ENCODE assay signal across 21 mouse cellular contexts in genomic region chr2:136703376-136703775, GRCm38 (mm10). TPM values are rescaled to one million over a fixed set of nuclear protein-coding genes. Genes with fewer than 3 reads are reported as not detected.
A peak's percentile ranks its signal among the peaks of the same experiment; 100 is the strongest.
DNase-seq lines count a peak whose midpoint lies in the region; TF ChIP-seq lines count a peak whose summit lies in the region.
"Had no signal": no experiment of that assay in that cellular context is flagged by ENCODE, and none has a peak within 500 bp of the region (broad histone marks: within the 10 kb centered on the region; RNA-seq: fewer than 3 reads in every experiment).

No protein-coding gene starts in this region.

- no peak overlapping the region for H3K4me3 ChIP-seq in cerebellum, adult 2 months (replicated peaks; ENCODE audit: insufficient read depth, low read depth, low read length)
- H3K4me3 ChIP-seq: embryonic facial prominence, embryonic 15.5 days; erythroblast, embryonic 14.5 days; forebrain, embryonic 10.5 days; gastrocnemius, adult 2 months; heart, embryonic 12.5 days; hindbrain, embryonic 10.5 days; hindbrain, embryonic 15.5 days had no signal

- H3K27ac ChIP-seq in cerebellum, adult 2 months (ENCODE audit: insufficient read depth, low read length), result no peak overlapping the region
- H3K27ac ChIP-seq: embryonic facial prominence, embryonic 15.5 days; forebrain, embryonic 10.5 days; gastrocnemius, adult 2 months; hindbrain, embryonic 10.5 days; hindbrain, embryonic 15.5 days had no signal

- peaks cover 33% of the 10 kb centered on the region for H3K4me1 ChIP-seq in cerebellum, adult 2 months (ENCODE audit: control insufficient read depth, insufficient read depth, low read length)
- H3K4me1 ChIP-seq: embryonic facial prominence, embryonic 15.5 days; forebrain, embryonic 10.5 days; heart, embryonic 12.5 days; hindbrain, embryonic 10.5 days; hindbrain, embryonic 15.5 days had no signal

- H3K27me3 ChIP-seq in cerebellum, adult 2 months (ENCODE audit: control insufficient read depth, insufficient read depth, low read length), result no peaks in the 10 kb centered on the region
- H3K27me3 ChIP-seq: CH12.LX; embryonic facial prominence, embryonic 15.5 days; heart, embryonic 12.5 days; hindbrain, embryonic 15.5 days had no signal

- DNase-seq in cerebellum, adult 11 months, result peak; percentile 76
- peak; percentile 66 to 94 for DNase-seq in cerebellum, adult 2 months
- DNase-seq in cerebellum, postnatal 10 days, result peak; percentile 74
- DNase-seq in layer of hippocampus, adult 8-10 months (ENCODE audit: low spot score in 2 of 2), result no peak
- no peak for DNase-seq in left cerebral cortex, adult 18-20 months (ENCODE audit: low spot score in 2 of 2)
- no peak for DNase-seq in ovary, adult 18-20 months (ENCODE audit: low spot score)
- DNase-seq: adrenal gland, adult 2 months; adrenal gland, postnatal 25 days; embryo, embryonic 11 days; gastrocnemius, adult 2 months; gastrocnemius, postnatal 25 days had no signal

- TF ChIP-seq POLR2A in cerebellum, adult 2 months (IDR thresholded peaks at IDR 0.05; ENCODE audit: borderline replicate concordance, insufficient read depth, low read length), result no peak

- 0% methylated on average over 2 of the region's 2 CpGs for WGBS in cerebellum, adult 2 months

- TF ChIP-seq CTCF in cerebellum, adult 2 months (IDR thresholded peaks at IDR 0.05; ENCODE audit: borderline replicate concordance, insufficient read depth, low read depth, low read length), result no peak

RNA-seq across cellular contexts. Expression of gene Snap25, which starts 9.9 kb away (rescaled TPM):
- 2,833 and 3,013 TPM in 2 replicates for polyA plus RNA-seq in cerebellum, adult 2 months (2012; rRNA removed)
- 1,000 to 10,000 TPM; 2,063 to 2,148 (median 2,094) TPM for total RNA-seq in layer of hippocampus, adult 8-10 months (2022)
- total RNA-seq in left cerebral cortex, adult 18-20 months (2021), result 1,000 to 10,000 TPM; 3,274 to 3,529 TPM
- total RNA-seq: CH12.LX; common myeloid progenitor, adult 5-6 weeks; gastrocnemius, adult 2 months; granulocyte monocyte progenitor cell, adult 5-6 weeks; heart, postnatal 25 days had no signal

Comparison
In these comparisons a context has a peak if more than half of its experiments do, and no peak if none do; other contexts are left out.
1. DNase-seq: peak in cerebellum, adult 11 months (single experiment), cerebellum, adult 2 months (2 of 2) and cerebellum, postnatal 10 days (2 of 2); none in layer of hippocampus, adult 8-10 months (0 of 2), left cerebral cortex, adult 18-20 months (0 of 2) and ovary, adult 18-20 months (single experiment).